Mouse (Mus musculus): ENCODE data around the gene Ypel5. TPM values are rescaled to one million over a fixed set of nuclear protein-coding genes. Genes with fewer than 3 reads are reported as not detected.

Ypel5 gene
- polyA plus RNA-seq, 2 experiments = 21.3 to 55.1 TPM

DNA sequence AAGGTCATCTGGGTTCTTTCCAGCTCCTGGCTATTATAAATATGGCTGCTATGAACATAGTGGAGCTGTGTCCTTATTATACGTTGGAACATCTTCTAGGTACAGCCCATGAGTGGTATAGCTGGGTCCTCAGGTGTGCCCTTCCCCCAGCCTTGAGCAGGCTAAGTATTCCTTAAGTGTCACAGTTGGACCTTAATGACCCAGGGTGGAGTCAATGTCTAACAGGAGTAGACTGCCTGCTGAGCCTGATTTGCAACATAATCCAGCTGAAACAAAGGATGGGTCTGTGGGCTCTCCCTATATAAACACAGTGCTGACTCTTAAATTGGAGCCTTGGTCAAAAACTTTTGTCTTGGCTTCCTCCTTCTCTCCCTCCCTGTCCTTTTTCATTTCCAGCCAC lies 45.6 kb downstream of the Ypel5 start:
- no peak overlapping the region for H3K9ac ChIP-seq (ENCODE audit: low read depth, low read length, severe bottlenecking)
- no peak overlapping the region for H3K4me3 ChIP-seq (replicated peaks; ENCODE audit: low read length)
- DNase-seq (ENCODE audit: low spot score) (no peak), ATAC-seq (ENCODE audit: low FRiP score, low read depth) (no peak)
- H3K27me3 ChIP-seq (ENCODE audit: control insufficient read depth, insufficient read depth, low read length) = no peaks in the 10 kb centered on the region
- H3K9me3 ChIP-seq (ENCODE audit: control insufficient read depth, low read length) = no peaks in the 10 kb centered on the region
- no peak overlapping the region for H3K4me2 ChIP-seq (replicated peaks; ENCODE audit: low read depth, low read length, severe bottlenecking)
- H3K27ac ChIP-seq (replicated peaks; ENCODE audit: low read depth, low read length) = no peak overlapping the region
- 50% methylated on average over 1 of the region's 1 CpGs for WGBS
- H3K4me1 ChIP-seq (ENCODE audit: control insufficient read depth, insufficient read depth, low read length) = no peaks in the 10 kb centered on the region
- no peak for TF ChIP-seq POLR2A (IDR thresholded peaks at IDR 0.05; ENCODE audit: borderline replicate concordance, extremely low read depth, insufficient read depth, insufficient read length)
- no peaks in the 10 kb centered on the region for H3K36me3 ChIP-seq (ENCODE audit: control insufficient read depth, insufficient read depth, low read length)

DNA sequence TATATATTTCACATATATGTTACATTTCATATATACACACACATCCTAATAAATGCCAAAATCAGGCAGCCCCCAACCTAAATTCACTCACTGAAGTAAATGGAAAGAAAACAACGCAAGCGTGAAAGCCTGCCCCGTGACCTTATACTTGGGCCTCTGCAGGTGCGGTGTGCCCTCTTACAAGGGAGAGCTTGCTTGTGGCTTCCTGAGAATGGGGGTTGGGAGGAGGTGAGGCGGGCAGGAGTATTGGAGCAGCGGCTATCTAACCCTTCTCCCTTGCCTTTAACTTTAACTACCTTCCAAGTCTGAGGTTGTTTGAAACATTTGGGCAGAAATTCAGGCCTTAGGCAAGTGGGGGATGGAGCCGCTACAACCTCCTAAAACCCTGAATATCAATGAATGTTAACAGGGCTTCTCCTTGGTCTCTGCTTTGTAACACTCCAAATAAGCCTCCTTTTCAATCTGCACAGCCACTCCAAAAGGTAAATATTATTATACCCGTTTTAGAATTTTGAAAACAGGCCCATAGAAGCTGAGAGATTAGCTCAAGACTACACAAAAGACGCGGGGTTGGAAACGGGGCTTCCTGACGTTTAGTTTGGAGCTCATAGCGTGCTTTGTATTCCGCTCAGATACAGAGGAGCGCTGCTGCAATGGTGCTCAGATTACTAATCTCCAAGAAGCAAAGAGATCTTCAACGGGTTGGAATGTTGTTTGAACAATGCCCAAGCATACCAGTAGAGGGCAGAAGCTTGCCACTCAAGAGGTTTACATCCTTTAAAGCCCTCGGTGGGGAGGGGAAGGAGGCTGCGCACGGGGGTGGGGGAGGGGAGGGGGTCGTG lies 53.5 kb downstream of the Ypel5 start:
- no peak for TF ChIP-seq POLR2A (IDR thresholded peaks at IDR 0.05; ENCODE audit: borderline replicate concordance, extremely low read depth, insufficient read depth, insufficient read length)
- H3K4me1 ChIP-seq (ENCODE audit: control insufficient read depth, insufficient read depth, low read length) = no peaks in the 10 kb centered on the region
- no peaks in the 10 kb centered on the region for H3K27me3 ChIP-seq (ENCODE audit: control insufficient read depth, insufficient read depth, low read length)
- ATAC-seq (ENCODE audit: low FRiP score, low read depth) (peak; percentile 37; the same call in 1 of the 2 replicates), DNase-seq (ENCODE audit: low spot score) (peak; percentile 85)
- 16% methylated on average over 20 of the region's 20 CpGs for WGBS
- no peak overlapping the region for H3K9ac ChIP-seq (ENCODE audit: low read depth, low read length, severe bottlenecking)
- no peaks in the 10 kb centered on the region for H3K36me3 ChIP-seq (ENCODE audit: control insufficient read depth, insufficient read depth, low read length)
- H3K4me2 ChIP-seq (replicated peaks; ENCODE audit: low read depth, low read length, severe bottlenecking) = no peak overlapping the region
- no peak overlapping the region for H3K4me3 ChIP-seq (replicated peaks; ENCODE audit: low read length)
- no peak overlapping the region for H3K27ac ChIP-seq (replicated peaks; ENCODE audit: low read depth, low read length)
- no peaks in the 10 kb centered on the region for H3K9me3 ChIP-seq (ENCODE audit: control insufficient read depth, low read length)

DNA sequence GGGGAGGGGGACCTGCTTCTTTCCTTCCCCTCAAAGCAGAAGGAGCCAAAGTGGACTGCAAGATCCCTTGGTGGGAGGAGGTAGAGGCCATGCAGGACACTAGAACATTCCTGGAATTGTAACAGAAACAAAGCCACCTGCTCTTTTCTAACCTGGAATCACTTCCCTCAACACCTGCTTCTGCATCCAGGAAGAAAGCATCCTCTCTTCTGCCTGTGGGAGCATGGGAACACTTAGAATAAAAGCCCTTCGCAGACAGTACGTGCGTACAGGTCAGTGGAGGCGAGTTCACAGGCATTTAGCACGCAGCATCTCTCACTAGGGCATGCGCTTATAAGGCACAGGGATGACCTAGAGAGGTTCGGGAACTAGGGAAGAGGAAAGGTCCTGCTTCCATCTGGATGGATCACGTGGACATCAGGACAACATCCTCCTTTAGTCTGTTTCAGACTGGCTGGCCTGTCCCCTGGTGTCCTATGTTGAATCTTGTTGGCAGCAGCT lies 54.2 kb downstream of the Ypel5 start:
- H3K4me2 ChIP-seq (replicated peaks; ENCODE audit: low read depth, low read length, severe bottlenecking) = no peak overlapping the region

GRCm38 (mm10) chr17:72891556-72891955 lies 55.3 kb downstream of the Ypel5 start:
- Histone ChIP-seq H3K9ac (ENCODE audit: low read depth, low read length, severe bottlenecking) (no peak overlapping the region), H3K27ac (replicated peaks; ENCODE audit: low read depth, low read length) (no peak overlapping the region), H3K27me3 (ENCODE audit: control insufficient read depth, insufficient read depth, low read length) (no peaks in the 10 kb centered on the region), H3K4me1 (ENCODE audit: control insufficient read depth, insufficient read depth, low read length) (no peaks in the 10 kb centered on the region), H3K36me3 (ENCODE audit: control insufficient read depth, insufficient read depth, low read length) (no peaks in the 10 kb centered on the region), H3K4me2 (replicated peaks; ENCODE audit: low read depth, low read length, severe bottlenecking) (no peak overlapping the region), H3K9me3 (ENCODE audit: control insufficient read depth, low read length) (no peaks in the 10 kb centered on the region), H3K4me3 (replicated peaks; ENCODE audit: low read length) (no peak overlapping the region)
- TF ChIP-seq POLR2A (IDR thresholded peaks at IDR 0.05; ENCODE audit: borderline replicate concordance, extremely low read depth, insufficient read depth, insufficient read length) = no peak
- no peak for ATAC-seq (ENCODE audit: low FRiP score, low read depth)
- no peak for DNase-seq (ENCODE audit: low spot score)
- WGBS = 96% methylated on average over 6 of the region's 6 CpGs

More for the DNA sequence above, 54.2 kb downstream of the Ypel5 start:
- TF ChIP-seq POLR2A (IDR thresholded peaks at IDR 0.05; ENCODE audit: borderline replicate concordance, extremely low read depth, insufficient read depth, insufficient read length) = no peak
- ATAC-seq (ENCODE audit: low FRiP score, low read depth) (0 out of 2 replicates have a peak, but pooled peaks have one; percentile 23), DNase-seq (ENCODE audit: low spot score) (no peak)
- 73% methylated on average over 8 of the region's 8 CpGs for WGBS
- Histone ChIP-seq H3K27ac (replicated peaks; ENCODE audit: low read depth, low read length) (no peak overlapping the region), H3K4me1 (ENCODE audit: control insufficient read depth, insufficient read depth, low read length) (no peaks in the 10 kb centered on the region), H3K4me3 (replicated peaks; ENCODE audit: low read length) (no peak overlapping the region), H3K9ac (ENCODE audit: low read depth, low read length, severe bottlenecking) (no peak overlapping the region), H3K27me3 (ENCODE audit: control insufficient read depth, insufficient read depth, low read length) (no peaks in the 10 kb centered on the region), H3K9me3 (ENCODE audit: control insufficient read depth, low read length) (no peaks in the 10 kb centered on the region), H3K36me3 (ENCODE audit: control insufficient read depth, insufficient read depth, low read length) (no peaks in the 10 kb centered on the region)

DNA sequence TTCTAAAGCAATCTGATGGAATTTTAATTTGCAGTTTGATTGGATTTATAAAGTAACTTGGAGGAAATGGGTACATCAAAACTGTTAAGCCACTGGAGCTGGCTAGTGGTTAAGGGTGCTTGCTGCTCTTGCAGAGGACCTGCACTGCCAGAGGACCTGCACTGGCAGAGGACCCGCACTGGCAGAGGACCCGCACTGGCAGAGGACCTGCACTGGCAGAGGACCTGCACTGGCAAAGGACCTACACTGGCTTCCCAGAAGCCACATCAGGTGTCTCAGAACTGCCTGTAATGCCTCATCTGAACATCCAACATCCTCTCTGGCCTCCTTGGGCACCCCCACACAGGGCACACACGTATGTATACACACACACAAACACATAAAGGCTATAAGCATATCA lies 59.3 kb downstream of the Ypel5 start:
- DNase-seq (ENCODE audit: low spot score) = no peak
- WGBS = 94% methylated on average over 3 of the region's 3 CpGs
- no peak overlapping the region for H3K27ac ChIP-seq (replicated peaks; ENCODE audit: low read depth, low read length)

More for the DNA sequence above, 59.3 kb downstream of the Ypel5 start:
- no peak overlapping the region for H3K4me2 ChIP-seq (replicated peaks; ENCODE audit: low read depth, low read length, severe bottlenecking)
- no peak overlapping the region for H3K9ac ChIP-seq (ENCODE audit: low read depth, low read length, severe bottlenecking)
- no peak for TF ChIP-seq POLR2A (IDR thresholded peaks at IDR 0.05; ENCODE audit: borderline replicate concordance, extremely low read depth, insufficient read depth, insufficient read length)
- H3K9me3 ChIP-seq (ENCODE audit: control insufficient read depth, low read length) = no peaks in the 10 kb centered on the region
- H3K36me3 ChIP-seq (ENCODE audit: control insufficient read depth, insufficient read depth, low read length) = no peaks in the 10 kb centered on the region
- H3K4me1 ChIP-seq (ENCODE audit: control insufficient read depth, insufficient read depth, low read length) = no peaks in the 10 kb centered on the region
- no peak overlapping the region for H3K4me3 ChIP-seq (replicated peaks; ENCODE audit: low read length)
- H3K27me3 ChIP-seq (ENCODE audit: control insufficient read depth, insufficient read depth, low read length) = no peaks in the 10 kb centered on the region
- no peak for ATAC-seq (ENCODE audit: low FRiP score, low read depth)
